Mouse (Mus musculus) testis, adult 2 months (tissue): ENCODE measurements around the gene BC037034. TPM values are rescaled to one million over a fixed set of nuclear protein-coding genes. Genes with fewer than 3 reads are reported as not detected.
A peak's percentile ranks its signal among the peaks of the same experiment; 100 is the strongest.
"Not testable (repeated sequence)": the region's sequence is repeated elsewhere in the genome, so short reads cannot be mapped to it uniquely, and the experiment has no call there.

Experiments used
- H3K27ac ChIP-seq: fragments of 200-500 bp; 2 replicates; pipeline ENCODE4 v1.5.1; 2012; ENCODE audit warnings: low read depth, low read length; ENCODE audit not compliant: control insufficient read depth, insufficient read depth
- H3K27me3 ChIP-seq: fragments of 200-500 bp; 2 replicates; pipeline ENCODE4 v1.6.1; 2012; ENCODE audit warnings: mild to moderate bottlenecking, low read length, moderate library complexity; ENCODE audit not compliant: control insufficient read depth, insufficient read depth
- H3K36me3 ChIP-seq: fragments of 200-500 bp; 2 replicates; pipeline ENCODE4 v1.6.1; 2012; ENCODE audit warnings: mild to moderate bottlenecking, low read length; ENCODE audit not compliant: control insufficient read depth, insufficient read depth
- H3K4me1 ChIP-seq: fragments of 200-500 bp; 2 replicates; pipeline ENCODE4 v1.6.1; 2012; ENCODE audit warnings: low read length; ENCODE audit not compliant: control insufficient read depth, insufficient read depth
- H3K4me3 ChIP-seq: fragments of 200-500 bp; 2 replicates; pipeline ENCODE4 v1.5.1; 2012; ENCODE audit warnings: low read depth, mild to moderate bottlenecking, low read length, moderate library complexity, mixed read lengths; ENCODE audit not compliant: control insufficient read depth
- CTCF ChIP-seq: fragments of 200-500 bp; IDR thresholded peaks from 2 replicates; pipeline ENCODE4 v1.5.1; 2012; ENCODE audit warnings: low read depth, mild to moderate bottlenecking, inconsistent platforms, low read length, moderate library complexity; ENCODE audit not compliant: control insufficient read depth, insufficient read depth, insufficient replicate concordance
- POLR2A ChIP-seq: fragments of 200-500 bp; IDR thresholded peaks from 2 replicates; pipeline ENCODE4 v1.6.1; 2012; ENCODE audit warnings: low read depth, mild to moderate bottlenecking, inconsistent platforms, low read length, moderate library complexity; ENCODE audit not compliant: control insufficient read depth
- polyA plus RNA-seq: library from polyadenylated mRNA; depleted of rRNA; stranded (reverse); fragments of >200 nt; gene quantifications from 2 replicates; pipeline ENCODE4 v1.2.3, GENCODE M21; 2012; rRNA removed

The BC037034 gene
- polyA plus RNA-seq, 1 experiment = 60.7 TPM

DNA sequence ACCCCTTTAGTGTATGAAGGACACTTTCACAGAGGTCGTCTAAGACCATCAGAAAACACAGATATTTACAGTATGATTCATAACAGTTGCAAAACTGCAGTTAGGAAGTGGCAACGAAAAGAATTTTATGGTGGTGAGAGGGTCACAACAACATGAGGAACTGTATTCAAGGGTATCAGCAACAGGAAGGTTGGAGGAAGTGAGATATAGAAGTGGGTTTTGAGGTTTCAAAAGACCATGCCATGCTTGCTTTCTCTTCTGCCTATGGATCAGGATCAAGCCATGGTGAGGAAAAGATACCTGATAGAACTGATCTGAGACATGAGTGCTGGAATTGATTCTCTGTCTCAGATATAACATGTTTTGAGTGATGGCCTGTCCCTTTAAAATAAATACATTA lies 36.5 kb downstream of the BC037034 start:
- Histone ChIP-seq H3K4me3 (no peak overlapping the region), H3K27me3 (no peaks in the 10 kb centered on the region), H3K36me3 (no peaks in the 10 kb centered on the region), H3K4me1 (no peaks in the 10 kb centered on the region), H3K27ac (no peak overlapping the region)
- TF ChIP-seq CTCF = no peak
- no peak for TF ChIP-seq POLR2A

DNA sequence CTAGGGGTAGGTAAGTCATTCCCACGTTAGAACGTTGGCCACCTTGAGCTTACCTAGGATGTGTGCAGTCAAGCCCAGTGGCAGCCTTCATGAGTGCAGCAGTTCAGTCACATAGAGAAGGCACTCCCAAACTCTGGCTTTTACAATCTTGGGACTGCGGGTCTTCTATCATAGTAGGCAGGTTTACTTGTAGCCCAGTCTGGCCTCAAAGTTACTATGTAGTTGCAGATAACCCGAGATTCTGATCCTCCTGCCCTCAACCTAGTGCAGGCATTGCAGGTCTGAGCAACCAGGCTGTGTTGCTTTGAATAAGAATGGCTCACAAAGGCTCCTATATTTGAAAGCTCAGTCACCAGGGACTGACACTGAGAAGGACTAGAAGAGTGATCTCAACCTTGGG lies 37.3 kb downstream of the BC037034 start:
- Histone ChIP-seq H3K36me3 (no peaks in the 10 kb centered on the region), H3K4me1 (no peaks in the 10 kb centered on the region), H3K4me3 (no peak overlapping the region), H3K27ac (no peak overlapping the region), H3K27me3 (no peaks in the 10 kb centered on the region)
- TF ChIP-seq POLR2A (no peak), CTCF (no peak)

DNA sequence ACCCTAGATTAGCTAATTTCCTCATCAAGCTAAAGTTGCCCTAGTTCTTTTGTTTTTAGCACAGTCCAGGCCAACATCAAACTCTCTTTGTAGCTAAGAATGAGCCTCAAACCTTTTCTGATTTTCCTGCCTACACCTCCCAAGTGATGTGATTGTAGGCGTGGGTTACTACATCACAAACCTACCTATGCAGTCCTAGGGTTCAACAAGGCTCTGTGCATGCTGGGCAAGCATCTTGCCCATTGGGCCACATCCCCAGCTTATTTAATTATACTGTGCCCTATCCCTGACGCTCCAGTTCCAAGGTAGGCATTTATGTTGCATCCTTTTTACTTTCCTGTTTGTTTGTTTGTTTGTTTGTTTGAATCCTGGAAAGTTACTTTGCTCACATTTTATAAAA lies 38.1 kb downstream of the BC037034 start, which contains the start of gene Nxpe5:
Gene Nxpe5, plus strand, starts transcription at position 199 of the 400 bp plus-strand sequence.
- no peak within 1 kb of the TSS for H3K4me3 ChIP-seq
- no peaks in the 10 kb centered on the region for H3K27me3 ChIP-seq
- no peaks in the 10 kb centered on the region for H3K36me3 ChIP-seq

DNA sequence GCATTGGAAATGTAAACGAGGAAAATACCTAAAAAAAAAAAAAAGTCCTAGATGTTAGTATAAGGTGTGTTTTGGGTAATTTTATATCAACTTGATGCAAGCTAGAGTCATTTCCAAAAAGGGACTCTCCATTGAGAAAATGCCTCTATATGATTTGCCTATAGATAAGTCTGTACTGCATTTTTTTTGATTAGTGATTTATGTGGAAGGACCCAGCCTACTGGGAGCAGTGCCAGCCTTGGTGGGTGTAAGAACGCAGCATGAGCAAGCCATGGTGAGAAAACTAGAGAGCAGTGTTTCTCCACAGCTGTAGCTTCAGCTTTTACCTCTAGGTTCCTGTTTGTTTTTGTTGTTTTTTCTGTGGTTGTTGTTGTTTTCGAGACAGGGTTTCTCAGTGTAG lies 40.5 kb downstream of the BC037034 start:
- Histone ChIP-seq H3K27ac (no peak overlapping the region), H3K4me3 (no peak overlapping the region), H3K27me3 (no peaks in the 10 kb centered on the region), H3K4me1 (no peaks in the 10 kb centered on the region), H3K36me3 (no peaks in the 10 kb centered on the region)
- TF ChIP-seq CTCF = no peak

More for the DNA sequence above, 38.1 kb downstream of the BC037034 start, which contains the start of gene Nxpe5:
- TF ChIP-seq CTCF (no peak), POLR2A (no peak)
- Histone ChIP-seq H3K27ac (no peak within 1 kb of the TSS), H3K4me1 (no peaks in the 10 kb centered on the region)

DNA sequence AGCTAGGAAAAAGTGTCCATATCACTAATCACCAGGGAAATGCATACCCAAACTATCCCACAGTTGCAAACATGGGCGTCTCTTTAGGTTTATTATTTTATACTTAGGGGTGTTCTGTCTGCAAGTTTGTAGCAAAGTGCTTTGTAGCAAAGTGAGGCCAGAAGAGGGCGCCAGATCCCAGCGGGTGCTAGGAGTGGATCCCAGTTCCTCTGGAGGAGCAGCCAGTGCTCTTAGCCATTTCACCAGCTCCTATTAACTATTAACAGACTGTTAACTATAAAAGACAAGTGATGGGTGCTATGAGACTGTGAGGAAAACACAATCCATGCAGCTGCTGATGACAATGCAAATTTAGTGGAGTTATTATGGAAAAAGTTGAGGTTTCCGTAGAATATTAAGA lies 41.7 kb downstream of the BC037034 start:
- TF ChIP-seq CTCF = peak; percentile 67; the same call in 1 of the 2 replicates
- no peak for TF ChIP-seq POLR2A
- Histone ChIP-seq H3K27ac (no peak overlapping the region), H3K27me3 (no peaks in the 10 kb centered on the region), H3K36me3 (no peaks in the 10 kb centered on the region), H3K4me3 (no peak overlapping the region), H3K4me1 (no peaks in the 10 kb centered on the region)

DNA sequence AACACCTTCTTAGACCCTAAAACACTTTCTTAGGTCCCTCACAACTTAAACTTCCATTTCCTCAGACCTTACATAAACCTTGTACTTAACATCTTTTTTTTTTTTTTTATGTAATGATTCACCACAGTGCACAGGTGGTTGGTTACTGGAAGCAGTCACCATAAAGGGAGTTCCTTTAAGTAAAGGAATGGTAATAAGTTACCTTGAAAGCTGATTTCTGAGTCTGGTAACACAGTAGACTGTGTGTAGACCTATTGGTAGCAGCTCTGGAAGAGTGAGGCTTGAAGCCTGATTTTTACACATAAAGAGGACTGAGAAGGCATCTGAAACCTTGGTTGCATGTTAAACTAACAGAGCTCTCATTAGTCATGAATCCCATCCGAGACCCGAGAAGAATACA lies 44.0 kb downstream of the BC037034 start:
- no peak overlapping the region for H3K27ac ChIP-seq
- no peak overlapping the region for H3K4me3 ChIP-seq
- no peaks in the 10 kb centered on the region for H3K4me1 ChIP-seq
- H3K36me3 ChIP-seq = no peaks in the 10 kb centered on the region
- H3K27me3 ChIP-seq = no peaks in the 10 kb centered on the region
- no peak for TF ChIP-seq CTCF
- TF ChIP-seq POLR2A = no peak

DNA sequence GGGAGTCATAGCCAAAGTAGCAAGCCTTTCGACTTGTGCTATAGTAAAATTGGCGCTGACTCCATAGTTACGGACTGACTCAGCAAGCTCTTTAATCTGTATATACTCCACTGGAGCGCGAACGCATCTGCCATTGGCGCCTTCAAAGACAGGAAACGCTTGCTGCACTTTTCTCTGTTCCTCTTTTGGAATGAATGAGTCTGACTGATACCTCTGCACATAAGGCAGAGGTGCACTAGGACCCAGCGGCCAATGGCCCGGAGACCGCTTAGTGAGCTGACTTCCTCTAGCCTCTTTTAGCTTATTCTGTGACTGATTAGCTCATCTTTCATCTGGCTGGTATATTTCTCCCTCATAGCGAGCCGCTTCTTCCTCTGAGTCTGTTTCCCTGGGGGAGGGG lies 47.2 kb downstream of the BC037034 start:
- not testable (repeated sequence) for H3K4me1 ChIP-seq, H3K27me3 ChIP-seq, H3K36me3 ChIP-seq, H3K27ac ChIP-seq, H3K4me3 ChIP-seq

Other genes with a start within 250 kb of the BC037034 start
- gene Smok3a, start 242.8 kb downstream of the BC037034 start, polyA plus RNA-seq = 9.6 and 11.7 TPM in 2 replicates
- 13.1 and 13.5 TPM in 2 replicates for gene Smok3b, start 242.6 kb downstream of the BC037034 start, polyA plus RNA-seq
- 9.7 and 10.4 TPM in 2 replicates for gene Smok3c, start 210.8 kb downstream of the BC037034 start, polyA plus RNA-seq
- 3.4 and 4.0 TPM in 2 replicates for gene Zkscan1, start 178.9 kb downstream of the BC037034 start, polyA plus RNA-seq
- 51.4 and 58.2 TPM in 2 replicates for gene Zscan21, start 147.1 kb downstream of the BC037034 start, polyA plus RNA-seq
- 1.8 and 2.2 TPM in 2 replicates for gene Zfp113, start 108.3 kb downstream of the BC037034 start, polyA plus RNA-seq
- 148 and 160 TPM in 2 replicates for gene Cops6, start 103.0 kb downstream of the BC037034 start, polyA plus RNA-seq
- gene Ap4m1, start 92.0 kb downstream of the BC037034 start, polyA plus RNA-seq = 65.6 and 70.3 TPM in 2 replicates
- 93.6 and 96.0 TPM in 2 replicates for gene Mcm7, start 91.6 kb downstream of the BC037034 start, polyA plus RNA-seq
- gene Taf6, start 76.6 kb downstream of the BC037034 start, polyA plus RNA-seq = 141 and 154 TPM in 2 replicates
- gene Cnpy4, start 76.5 kb downstream of the BC037034 start, polyA plus RNA-seq = 1.6 and 1.7 TPM in 2 replicates
- 5.4 and 6.2 TPM in 2 replicates for gene Mblac1, start 69.7 kb downstream of the BC037034 start, polyA plus RNA-seq
- gene Nxpe5, start 38.1 kb downstream of the BC037034 start, polyA plus RNA-seq = 0.14 and 0.19 TPM in 2 replicates
- 23.2 and 28.3 TPM in 2 replicates for gene Lamtor4, start 8.6 kb downstream of the BC037034 start, polyA plus RNA-seq
- gene Gal3st4, start 8.8 kb upstream of the BC037034 start, polyA plus RNA-seq = 0.10 TPM in 2 replicates
- not detected in 2 replicates for gene Gm43720, start 15.9 kb upstream of the BC037034 start, polyA plus RNA-seq
- gene Gpc2, start 16.0 kb upstream of the BC037034 start, polyA plus RNA-seq = 18.6 and 22.7 TPM in 2 replicates
- 201 and 224 TPM in 2 replicates for gene Stag3, start 16.2 kb upstream of the BC037034 start, polyA plus RNA-seq
- gene Pvrig, start 77.9 kb upstream of the BC037034 start, polyA plus RNA-seq = 1.4 and 1.5 TPM in 2 replicates
- 2.5 and 2.9 TPM in 2 replicates for gene Zfp157, start 177.4 kb upstream of the BC037034 start, polyA plus RNA-seq